Mouse (Mus musculus) CH12.LX (cell line): ENCODE measurements around the gene Tub. TPM values are rescaled to one million over a fixed set of nuclear protein-coding genes. Genes with fewer than 3 reads are reported as not detected.

ENCODE experiments used
- DNase-seq: peaks from one replicate; pipeline ENCODE4 v3.0.0-alpha.2; 2013; ENCODE audit errors: extremely low read depth
- H3K27ac ChIP-seq: 2 replicates; pipeline ENCODE4 v1.5.1; 2012; ENCODE audit warnings: low read depth, mild to moderate bottlenecking, control low read depth, moderate library complexity; ENCODE audit not compliant: insufficient read depth
- H3K27me3 ChIP-seq: replicated peaks from 2 replicates; pipeline ENCODE3; 2012; ENCODE audit warnings: inconsistent platforms
- H3K36me3 ChIP-seq, 2 experiments: replicated peaks in 1 of 2; 2 replicates each; pipeline versions ENCODE3 to v1.6.1; 2012; ENCODE audit warnings: inconsistent platforms in 1 of 2, low read length in 1 of 2, mild to moderate bottlenecking in 1 of 2, mixed read lengths in 1 of 2, moderate library complexity in 1 of 2; ENCODE audit not compliant: control insufficient read depth in 1 of 2, insufficient read depth in 1 of 2
- H3K4me1 ChIP-seq, 2 experiments: 2 replicates each; pipeline ENCODE4 v1.6.1; 2012; ENCODE audit warnings: inconsistent platforms in 1 of 2, moderate library complexity in 1 of 2; ENCODE audit not compliant: insufficient read depth in 2 of 2, control insufficient read depth in 1 of 2
- H3K4me2 ChIP-seq: 2 replicates; pipeline ENCODE4 v1.6.1; 2012; ENCODE audit warnings: low read depth, mild to moderate bottlenecking, control low read depth; ENCODE audit not compliant: poor library complexity, insufficient read depth, severe bottlenecking
- H3K4me3 ChIP-seq, 3 experiments: fragments of 150-350 bp in 1 of 3; sonication (generic) in 1 of 3; replicated peaks in 1 of 3; 2 replicates each; pipeline versions ENCODE3 to v1.5.1; 2011 to 2012; ENCODE audit warnings: low read depth in 2 of 3, low read length in 2 of 3, mild to moderate bottlenecking in 2 of 3, moderate library complexity in 2 of 3, control low read depth in 1 of 3, improper control_type of control experiment in 1 of 3, inconsistent platforms in 1 of 3, mixed read lengths in 1 of 3; ENCODE audit not compliant: poor library complexity in 1 of 3
- H3K79me2 ChIP-seq: replicated peaks from 2 replicates; pipeline ENCODE4 v1.6.1; 2012; ENCODE audit warnings: mild to moderate bottlenecking, moderate library complexity; ENCODE audit not compliant: control insufficient read depth, poor library complexity, insufficient read depth, severe bottlenecking; ENCODE audit errors: extremely low read depth
- H3K9ac ChIP-seq: 2 replicates; pipeline ENCODE4 v1.6.1; 2012; ENCODE audit warnings: low read depth, mild to moderate bottlenecking, control low read depth, moderate library complexity; ENCODE audit not compliant: insufficient read depth
- H3K9me3 ChIP-seq: replicated peaks from 2 replicates; pipeline ENCODE3; 2012; ENCODE audit warnings: low read length, inconsistent platforms, mixed read lengths
- BHLHE40 ChIP-seq: IDR thresholded peaks from 2 replicates; pipeline ENCODE4 v1.6.1; 2011; ENCODE audit warnings: mild to moderate bottlenecking, low read depth, low read length, improper control_type of control experiment
- CHD2 ChIP-seq: IDR thresholded peaks from 2 replicates; pipeline ENCODE4 v1.6.1; 2011; ENCODE audit warnings: low read length, improper control_type of control experiment
- CTCF ChIP-seq, 2 experiments: IDR thresholded peaks in 1 of 2; conservative IDR thresholded peaks in 1 of 2; 2 replicates each; pipeline ENCODE4 v1.5.1; 2011 to 2012; ENCODE audit warnings: low read depth in 2 of 2, low read length in 2 of 2, improper control_type of control experiment in 1 of 2, inconsistent platforms in 1 of 2, mild to moderate bottlenecking in 1 of 2, moderate library complexity in 1 of 2
- ETS1 ChIP-seq: conservative IDR thresholded peaks from 2 replicates; pipeline ENCODE4 v1.6.1; 2012; ENCODE audit warnings: low read depth, mild to moderate bottlenecking, inconsistent platforms, low read length, improper control_type of control experiment, moderate library complexity
- GABPA ChIP-seq: IDR thresholded peaks from 2 replicates; pipeline ENCODE4 v1.6.1; 2012; ENCODE audit warnings: low read depth, low read length, improper control_type of control experiment, inconsistent platforms; ENCODE audit not compliant: insufficient replicate concordance
- JUN ChIP-seq: IDR thresholded peaks from 2 replicates; pipeline ENCODE4 v1.6.1; 2011; ENCODE audit warnings: low read depth, mild to moderate bottlenecking, low read length, improper control_type of control experiment, moderate library complexity; ENCODE audit not compliant: insufficient read depth
- JUND ChIP-seq: conservative IDR thresholded peaks from 2 replicates; pipeline ENCODE4 v1.6.1; 2011; ENCODE audit warnings: low read depth, low read length, improper control_type of control experiment
- KAT2A ChIP-seq: IDR thresholded peaks from 2 replicates; pipeline ENCODE4 v1.6.1; 2012; ENCODE audit warnings: low read length, improper control_type of control experiment, inconsistent platforms; ENCODE audit not compliant: insufficient replicate concordance
- MAFK ChIP-seq: IDR thresholded peaks from 2 replicates; pipeline ENCODE4 v1.6.1; 2011; ENCODE audit warnings: low read length, improper control_type of control experiment; ENCODE audit not compliant: insufficient replicate concordance
- MAX ChIP-seq: IDR thresholded peaks from 2 replicates; pipeline ENCODE4 v1.6.1; 2011; ENCODE audit warnings: low read length, improper control_type of control experiment
- MXI1 ChIP-seq: IDR thresholded peaks from 2 replicates; pipeline ENCODE4 v1.6.1; 2011; ENCODE audit warnings: mild to moderate bottlenecking, low read depth, low read length, improper control_type of control experiment
- NELFE ChIP-seq: IDR thresholded peaks from 2 replicates; pipeline ENCODE4 v1.6.1; 2011; ENCODE audit warnings: low read depth, low read length, improper control_type of control experiment
- PAX5 ChIP-seq: IDR thresholded peaks from 2 replicates; pipeline ENCODE4 v1.6.1; 2012; ENCODE audit warnings: low read length, inconsistent platforms, mixed read lengths
- POLR2A ChIP-seq: IDR thresholded peaks from 2 replicates; pipeline ENCODE4 v1.6.1; 2011; ENCODE audit warnings: low read depth, mild to moderate bottlenecking, improper control_type of control experiment, low read length
- RAD21 ChIP-seq: IDR thresholded peaks from 2 replicates; pipeline ENCODE4 v1.6.1; 2011; ENCODE audit warnings: low read depth, mild to moderate bottlenecking, low read length, improper control_type of control experiment, moderate library complexity
- RCOR1 ChIP-seq: conservative IDR thresholded peaks from 2 replicates; pipeline ENCODE4 v1.6.1; 2012; ENCODE audit warnings: low read depth, mild to moderate bottlenecking, inconsistent platforms, low read length, improper control_type of control experiment
- TCF12 ChIP-seq: IDR thresholded peaks from 2 replicates; pipeline ENCODE4 v1.6.1; 2014; ENCODE audit warnings: low read depth, mild to moderate bottlenecking, inconsistent platforms, low read length, improper control_type of control experiment
- USF2 ChIP-seq: conservative IDR thresholded peaks from 2 replicates; pipeline ENCODE4 v1.6.1; 2011; ENCODE audit warnings: low read depth, low read length, improper control_type of control experiment
- ZKSCAN1 ChIP-seq: IDR thresholded peaks from 2 replicates; pipeline ENCODE4 v1.6.1; 2012; ENCODE audit warnings: low read depth, inconsistent platforms, low read length, improper control_type of control experiment, borderline replicate concordance
- ZNF384 ChIP-seq: IDR thresholded peaks from 2 replicates; pipeline ENCODE4 v1.6.1; 2012; ENCODE audit warnings: low read depth, low read length, improper control_type of control experiment, inconsistent platforms
- dilution Hi-C: fragments of 300-500 bp; cut with MboI; formaldehyde crosslinking; loops from 2 replicates; pipeline ENCODE4 v1.14.3; 2020; ENCODE audit warnings: low sequenced_read_pairs; ENCODE audit not compliant: extremely low pct_unique_long_range_greater_than_20kb, extremely low pct_ligation_motif_present
- in situ Hi-C: fragments of 300-500 bp; cut with MboI; formaldehyde crosslinking; loops from 3 replicates; pipeline ENCODE4 v1.14.3; 2019; ENCODE audit warnings: low sequenced_read_pairs, low pct_ligation_motif_present, low pct_unique_long_range_greater_than_20kb, mixed read lengths
- polyA plus RNA-seq: library from polyadenylated mRNA; unstranded; fragments of >175 nt; gene quantifications from 2 replicates; pipeline ENCODE4 v1.2.1, GENCODE M21; 2012; ENCODE audit warnings: low read depth; ENCODE audit not compliant: insufficient read length
- total RNA-seq, 2 experiments: library from RNA; depleted of rRNA; stranded (reverse); fragments of 300-350 nt in 1 of 2; fragments of >200 nt in 1 of 2; gene quantifications; 2 replicates each; pipeline ENCODE4 v1.2.3; 2012 to 2014

Gene Tub
- total and polyA plus RNA-seq, 3 experiments = 0.13 TPM; not detected in 2

DNA sequence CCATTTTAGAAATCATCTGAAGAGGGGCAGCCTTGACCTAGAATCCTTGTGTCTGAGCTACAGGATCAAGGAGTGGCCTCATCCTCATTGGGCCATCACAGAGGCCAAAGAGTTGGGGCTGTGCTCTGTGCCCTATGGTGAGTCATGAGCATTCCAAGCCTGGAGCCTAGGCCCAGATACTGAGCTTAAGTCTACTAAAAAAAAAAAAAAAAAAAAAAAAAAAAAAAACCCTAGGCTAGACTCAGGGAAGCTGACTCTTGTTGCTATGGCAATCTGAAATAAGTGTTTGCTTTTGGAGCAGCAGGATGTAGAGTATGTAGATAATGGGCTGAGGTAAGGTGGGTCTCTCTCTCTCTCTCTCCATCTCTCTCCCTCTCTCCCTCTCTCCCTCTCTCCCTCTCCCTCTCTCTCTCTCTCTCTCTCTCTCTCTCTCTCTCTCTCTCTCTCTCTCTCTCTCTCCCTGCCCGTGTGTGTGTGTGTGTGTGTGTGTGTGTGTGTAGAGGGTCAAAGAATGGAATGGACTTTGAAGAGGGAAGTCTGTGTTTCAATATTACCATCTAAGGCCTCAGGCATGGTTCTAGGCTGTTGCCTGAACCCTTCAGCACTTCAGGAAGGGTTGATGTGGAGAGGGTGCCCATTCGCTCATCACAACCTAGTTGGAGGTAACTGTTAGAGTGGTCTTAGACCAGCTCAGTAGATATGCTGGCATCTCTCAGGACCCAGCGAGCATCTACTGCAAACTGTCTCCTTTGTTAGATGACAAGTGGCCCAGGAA is 36.0 kb downstream of the Tub start:
- Histone ChIP-seq H3K9ac (no peak overlapping the region), H3K9me3 (no peaks in the 10 kb centered on the region), H3K27ac (no peak overlapping the region), H3K27me3 (no peaks in the 10 kb centered on the region), H3K4me2 (no peak overlapping the region), H3K4me3 (no peak overlapping the region), H3K36me3 (no peaks in the 10 kb centered on the region), H3K79me2 (no peaks in the 10 kb centered on the region), H3K4me1 (no peaks in the 10 kb centered on the region)
- no peak for DNase-seq
- dilution Hi-C loops = no loop called here
- TF ChIP-seq ETS1 (no peak), BHLHE40 (no peak), CTCF (conservative IDR thresholded peaks at IDR 0.05 in 1 of 2, IDR thresholded peaks at IDR 0.05 in 1 of 2; ENCODE audit: low read depth in 2 of 2, low read length in 2 of 2) (no peak), NELFE (no peak), RAD21 (no peak)
- in situ Hi-C loops = no loop called here

DNA sequence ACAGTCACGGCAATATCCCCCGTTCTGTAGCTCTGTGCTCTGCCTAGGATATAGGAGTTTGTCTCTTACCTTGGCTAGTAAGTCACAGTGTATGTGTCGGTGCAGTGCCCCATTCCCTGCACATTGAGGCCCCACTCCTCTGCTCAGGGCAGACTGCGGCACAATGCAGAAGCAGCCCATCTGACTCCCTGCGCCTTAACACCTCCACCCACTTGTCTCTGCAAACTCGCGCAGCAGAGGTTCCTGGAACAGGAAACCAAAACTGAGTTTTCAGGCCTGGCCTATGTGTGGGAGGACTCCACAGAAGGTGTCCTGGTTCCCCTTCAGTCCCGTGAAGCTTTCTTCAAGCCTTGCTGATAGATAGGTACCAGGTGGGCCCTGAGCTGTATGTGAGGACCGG is 41.1 kb downstream of the Tub start:
- H3K36me3 ChIP-seq = no peaks in the 10 kb centered on the region
- H3K9me3 ChIP-seq = no peaks in the 10 kb centered on the region
- dilution Hi-C loops = no loop called here
- H3K4me2 ChIP-seq = no peak overlapping the region
- no peak overlapping the region for H3K9ac ChIP-seq
- H3K4me3 ChIP-seq = no peak overlapping the region
- H3K27me3 ChIP-seq = peaks cover 37% of the 10 kb centered on the region
- in situ Hi-C loops = no loop called here
- DNase-seq = no peak
- H3K27ac ChIP-seq = no peak overlapping the region
- H3K4me1 ChIP-seq = no peaks in the 10 kb centered on the region
- TF ChIP-seq KAT2A = no peak
- TF ChIP-seq RAD21 = no peak
- no peak for TF ChIP-seq RCOR1
- TF ChIP-seq ZKSCAN1 = no peak
- no peak for TF ChIP-seq POLR2A
- no peak for TF ChIP-seq MAFK
- TF ChIP-seq TCF12 = no peak
- TF ChIP-seq MAX = no peak
- TF ChIP-seq JUN = no peak
- no peak for TF ChIP-seq JUND
- TF ChIP-seq CTCF (conservative IDR thresholded peaks at IDR 0.05 in 1 of 2, IDR thresholded peaks at IDR 0.05 in 1 of 2; ENCODE audit: low read depth in 2 of 2, low read length in 2 of 2) = no peak
- no peak for TF ChIP-seq MXI1
- no peak for TF ChIP-seq PAX5
- TF ChIP-seq USF2 = no peak
- no peak for TF ChIP-seq ZNF384
- no peak for TF ChIP-seq CHD2
- no peak for TF ChIP-seq GABPA
- H3K79me2 ChIP-seq = no peaks in the 10 kb centered on the region
